Mouse (Mus musculus) neural tube, postnatal 0 days (tissue): ENCODE data around the gene Gm21830. TPM values are rescaled to one million over a fixed set of nuclear protein-coding genes. Genes with fewer than 3 reads are reported as not detected.

Experiments
- polyA plus RNA-seq: library from polyadenylated mRNA; unstranded; fragments of >200 nt; fragmentation: Nextera tagmentation; extraction: Ambion mirVana; gene quantifications from 2 replicates; pipeline ENCODE4 v1.2.1, GENCODE M21; 2015

Gene Gm21830
- not detected in 2 replicates for polyA plus RNA-seq

GRCm38 (mm10) chr2:67413425-67413824 lies at the start of gene Gm21830:
TSS of gene Gm21830 (plus strand) at chr2:67413725.

DNA sequence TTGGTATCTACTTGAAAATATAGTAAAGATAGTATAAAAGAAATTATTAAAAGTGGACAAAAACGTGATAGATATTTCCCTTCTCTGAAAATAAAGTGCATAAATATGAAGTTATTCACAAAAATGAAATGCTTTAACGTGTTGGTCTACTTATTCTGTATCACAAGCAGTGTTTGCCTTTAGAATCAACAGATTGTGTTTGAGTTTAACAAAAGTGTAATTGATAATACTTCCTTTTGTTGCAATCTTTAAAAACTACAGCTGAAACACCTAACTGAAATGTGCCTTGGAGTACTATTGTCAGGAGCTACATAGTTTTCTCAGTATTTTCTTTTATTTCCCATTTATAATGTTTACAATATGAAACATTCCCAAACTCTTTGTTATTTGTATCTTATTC lies 19.6 kb downstream of the Gm21830 start, which contains the start of gene Gm26727:
Gene Gm26727 (minus strand): TSS at position 101 of the 400 bp plus-strand sequence.

DNA sequence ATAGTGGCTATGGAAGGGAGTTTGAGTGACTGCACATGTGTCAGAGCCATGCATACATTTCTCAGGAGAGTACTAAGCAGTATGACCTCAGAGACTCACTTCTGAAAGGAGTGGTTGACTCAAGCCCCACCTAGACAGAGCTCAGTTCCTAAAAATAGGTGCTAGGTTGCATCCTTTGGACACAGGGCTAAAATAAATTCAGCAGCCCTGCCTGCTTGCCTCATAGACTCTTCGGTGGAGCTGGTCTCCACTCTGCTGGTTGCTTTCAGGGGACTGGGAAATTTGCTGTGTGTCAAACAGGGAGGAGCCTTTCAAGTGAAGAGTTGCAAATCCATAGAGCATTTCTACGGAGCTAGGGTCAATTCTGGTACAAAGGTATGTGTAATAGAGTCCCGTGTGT lies 32.3 kb downstream of the Gm21830 start, which contains the start of gene Xirp2:
Gene Xirp2 (plus strand): TSS at position 223 of the 400 bp plus-strand sequence.

Other genes with a start within 250 kb of the Gm21830 start
- not detected in 2 replicates for gene Gm26727, start 19.5 kb downstream of the Gm21830 start, polyA plus RNA-seq
- 0.04 TPM in 2 replicates for gene Xirp2, start 32.3 kb downstream of the Gm21830 start, polyA plus RNA-seq
- 47.7 and 54.4 TPM in 2 replicates for gene B3galt1, start 152.1 kb downstream of the Gm21830 start, polyA plus RNA-seq